Mouse (Mus musculus) heart, adult 2 months (tissue): ENCODE measurements at regions not wholly inside any gene's neighbourhood (a gene's known extent, or its start where the extent isn't known, plus 50 kb on each side); places are given as distances from the start of the nearest gene placed in this dataset.

ENCODE experiments used
- DNase-seq, 2 experiments: peaks; one replicate each; pipeline ENCODE4 v3.0.0; 2021
- H3K27ac ChIP-seq: fragments of 200-600 bp; 2 replicates; pipeline ENCODE4 v1.8.1; 2022
- H3K27me3 ChIP-seq: fragments of 200-500 bp; 2 replicates; pipeline ENCODE4 v1.6.1; 2012; ENCODE audit warnings: mild to moderate bottlenecking, low read length, inconsistent platforms, mixed read lengths; ENCODE audit not compliant: control insufficient read depth, insufficient read depth
- H3K36me3 ChIP-seq: fragments of 200-500 bp; 2 replicates; pipeline ENCODE4 v1.6.1; 2012; ENCODE audit warnings: low read length, inconsistent platforms; ENCODE audit not compliant: control insufficient read depth, insufficient read depth
- H3K4me1 ChIP-seq: fragments of 200-500 bp; 2 replicates; pipeline ENCODE4 v1.6.1; 2011; ENCODE audit warnings: low read length; ENCODE audit not compliant: control insufficient read depth, insufficient read depth
- H3K4me3 ChIP-seq: fragments of 200-600 bp; 2 replicates; pipeline ENCODE4 v1.8.1; 2022
- H3K79me2 ChIP-seq: fragments of 200-500 bp; replicated peaks from 2 replicates; pipeline ENCODE4 v1.6.1; 2012; ENCODE audit warnings: mild to moderate bottlenecking, inconsistent platforms, low read length, moderate library complexity, mixed read lengths; ENCODE audit not compliant: control insufficient read depth, insufficient read depth
- H3K9ac ChIP-seq: fragments of 200-500 bp; 2 replicates; pipeline ENCODE4 v1.6.1; 2012; ENCODE audit warnings: low read depth, mild to moderate bottlenecking, control low read depth, inconsistent platforms, low read length, mixed read lengths
- CTCF ChIP-seq: fragments of 200-600 bp; IDR thresholded peaks from 2 replicates; pipeline ENCODE4 v1.8.1; 2022; ENCODE audit warnings: antibody characterized with exemption, mild to moderate bottlenecking, moderate library complexity
- EP300 ChIP-seq: fragments of 200-500 bp; IDR thresholded peaks from 2 replicates; pipeline ENCODE4 v1.6.1; 2011; ENCODE audit warnings: low read depth, low read length, control low read depth; ENCODE audit not compliant: insufficient read depth
- POLR2A ChIP-seq: fragments of 200-500 bp; IDR thresholded peaks from 2 replicates; pipeline ENCODE4 v1.6.1; 2011; ENCODE audit warnings: mild to moderate bottlenecking, low read depth, low read length, control low read depth; ENCODE audit not compliant: insufficient read depth
- WGBS: fragments of 180-500 bp; shearing (Covaris S2); methylation state at CpG from one replicate; pipeline ENCODE4 v1.1.7; 2018; 5-methylcytosine and 5-hydroxymethylcytosine counted together
- intact Hi-C: fragments of 180-260 bp; cut with DNase I; formaldehyde crosslinking; loops from one replicate; pipeline ENCODE4 v1.15.1; 2025

GRCm38 (mm10) chr6:121560852-121561251 is 74.3 kb upstream of the A2m start:
- TF ChIP-seq POLR2A = no peak
- peak; percentile 62 for TF ChIP-seq CTCF
- H3K4me3 ChIP-seq = no peak overlapping the region
- no peaks in the 10 kb centered on the region for H3K36me3 ChIP-seq
- intact Hi-C loops = loop anchor here (5.0 kb wide), 1 partner anchor 741 kb away; no protein-coding TSS in a partner anchor
- no peaks in the 10 kb centered on the region for H3K27me3 ChIP-seq
- H3K9ac ChIP-seq = no peak overlapping the region
- no peaks in the 10 kb centered on the region for H3K4me1 ChIP-seq
- H3K27ac ChIP-seq = no peak overlapping the region
- no peaks in the 10 kb centered on the region for H3K79me2 ChIP-seq
- WGBS = 4% methylated on average over 3 of the region's 3 CpGs
- no peak for DNase-seq

- TF ChIP-seq CTCF (no peak), EP300 (no peak), POLR2A (no peak)
- Histone ChIP-seq H3K4me1 (no peaks in the 10 kb centered on the region), H3K27me3 (no peaks in the 10 kb centered on the region), H3K9ac (no peak overlapping the region), H3K36me3 (no peaks in the 10 kb centered on the region), H3K4me3 (no peak overlapping the region), H3K27ac (no peak overlapping the region), H3K79me2 (no peaks in the 10 kb centered on the region)
- intact Hi-C loops = loop anchor here (5.0 kb wide), 1 partner anchor 742 kb away; no protein-coding TSS in a partner anchor
- DNase-seq = no peak
- WGBS = 41% methylated on average over 1 of the region's 1 CpGs
Observed at GRCm38 (mm10) chr6:121560393-121560793, 74.8 kb upstream of the A2m start.

GRCm38 (mm10) chr6:121556481-121556880 is 78.7 kb upstream of the A2m start:
- WGBS = 7% methylated on average over 3 of the region's 3 CpGs
- intact Hi-C loops = no loop called here
- TF ChIP-seq CTCF = peak; percentile 64
- TF ChIP-seq EP300 = no peak
- H3K79me2 ChIP-seq = no peaks in the 10 kb centered on the region
- H3K36me3 ChIP-seq = no peaks in the 10 kb centered on the region
- no peak overlapping the region for H3K27ac ChIP-seq
- H3K4me1 ChIP-seq = no peaks in the 10 kb centered on the region
- no peak overlapping the region for H3K9ac ChIP-seq
- DNase-seq = no peak
- H3K4me3 ChIP-seq = no peak overlapping the region
- no peaks in the 10 kb centered on the region for H3K27me3 ChIP-seq

- no peak overlapping the region for H3K4me3 ChIP-seq
- TF ChIP-seq POLR2A (no peak), EP300 (no peak), CTCF (no peak)
- no peaks in the 10 kb centered on the region for H3K27me3 ChIP-seq
- H3K9ac ChIP-seq = no peak overlapping the region
- H3K27ac ChIP-seq = no peak overlapping the region
- intact Hi-C loops = no loop called here
- H3K36me3 ChIP-seq = no peaks in the 10 kb centered on the region
- H3K4me1 ChIP-seq = no peaks in the 10 kb centered on the region
- no peak for DNase-seq
- no peaks in the 10 kb centered on the region for H3K79me2 ChIP-seq
- 76% methylated on average over 2 of the region's 2 CpGs for WGBS
Observed at GRCm38 (mm10) chr6:121553501-121554132, 80.1 kb upstream of the Iqsec3 start.

- TF ChIP-seq CTCF (no peak), POLR2A (no peak), EP300 (no peak)
- Histone ChIP-seq H3K4me1 (no peaks in the 10 kb centered on the region), H3K79me2 (no peaks in the 10 kb centered on the region), H3K4me3 (no peak overlapping the region), H3K27me3 (no peaks in the 10 kb centered on the region), H3K27ac (no peak overlapping the region), H3K36me3 (no peaks in the 10 kb centered on the region), H3K9ac (no peak overlapping the region)
- 65% methylated on average over 7 of the region's 7 CpGs for WGBS
- peak in 1 of 2 experiments; percentile 1 for DNase-seq
- intact Hi-C loops = loop anchor here (1.0 to 2.0 kb wide), 3 partner anchors 196 to 349 kb away; no protein-coding TSS in a partner anchor
Observed at GRCm38 (mm10) chr6:121533521-121533920, 60.0 kb upstream of the Iqsec3 start.

- H3K9ac ChIP-seq = no peak overlapping the region
- WGBS = 5% methylated on average over 3 of the region's 3 CpGs
- no peaks in the 10 kb centered on the region for H3K4me1 ChIP-seq
- intact Hi-C loops = loop anchor here (1.0 to 2.0 kb wide), 3 partner anchors 196 to 348 kb away; no protein-coding TSS in a partner anchor
- H3K27me3 ChIP-seq = no peaks in the 10 kb centered on the region
- H3K27ac ChIP-seq = no peak overlapping the region
- H3K36me3 ChIP-seq = no peaks in the 10 kb centered on the region
- H3K79me2 ChIP-seq = no peaks in the 10 kb centered on the region
- H3K4me3 ChIP-seq = no peak overlapping the region
- TF ChIP-seq POLR2A (no peak), EP300 (peak; percentile 83), CTCF (peak; percentile 86)
- peak; percentile 24 to 57 for DNase-seq
Observed at GRCm38 (mm10) chr6:121532926-121533325, 59.4 kb upstream of the Iqsec3 start.
